Mouse (Mus musculus) forebrain, embryonic 14.5 days (tissue): ENCODE measurements at regions not wholly inside any gene's neighbourhood (a gene's known extent, or its start where the extent isn't known, plus 50 kb on each side); places are given as distances from the start of the nearest gene placed in this dataset.

ENCODE experiments used
- ATAC-seq: fragments of 200-750 bp; cut with Nextera tagmentation; 2 replicates; pipeline ENCODE4 v1.8.0; 2017; ENCODE audit warnings: mild to moderate bottlenecking, moderate library complexity
- DNase-seq: peaks from one replicate; pipeline ENCODE4 v3.0.0-alpha.2; 2015; ENCODE audit warnings: low spot score
- H3K27ac ChIP-seq: fragments of 300-500 bp; sonication (generic); 2 replicates; pipeline ENCODE4 v1.5.1; 2014; ENCODE audit warnings: low read depth, mild to moderate bottlenecking, control low read depth, low read length, moderate library complexity
- H3K27me3 ChIP-seq: fragments of 300-500 bp; sonication (generic); replicated peaks from 2 replicates; pipeline ENCODE4 v1.6.1; 2014; ENCODE audit warnings: low read length, control low read depth, mixed read lengths; ENCODE audit not compliant: control insufficient read depth, insufficient read depth
- H3K36me3 ChIP-seq: fragments of 300-500 bp; sonication (generic); 2 replicates; pipeline ENCODE4 v1.6.1; 2014; ENCODE audit warnings: low read length, control low read depth; ENCODE audit not compliant: control insufficient read depth, insufficient read depth
- H3K4me1 ChIP-seq: fragments of 300-500 bp; sonication (generic); 2 replicates; pipeline ENCODE4 v1.6.1; 2014; ENCODE audit warnings: antibody characterized with exemption, low read length, control low read depth; ENCODE audit not compliant: control insufficient read depth, insufficient read depth
- H3K4me2 ChIP-seq: fragments of 300-500 bp; sonication (generic); 2 replicates; pipeline ENCODE4 v1.6.1; 2014; ENCODE audit warnings: mild to moderate bottlenecking, control low read depth, low read length
- H3K4me3 ChIP-seq: fragments of 300-500 bp; sonication (generic); 2 replicates; pipeline ENCODE4 v1.5.1; 2014; ENCODE audit warnings: low read depth, low read length, control low read depth
- H3K9ac ChIP-seq: fragments of 300-500 bp; sonication (generic); 2 replicates; pipeline ENCODE4 v1.6.1; 2014; ENCODE audit warnings: mild to moderate bottlenecking, low read length, control low read depth, moderate library complexity
- H3K9me3 ChIP-seq: fragments of 300-500 bp; sonication (generic); replicated peaks from 2 replicates; pipeline ENCODE4 v1.6.1; 2016; ENCODE audit warnings: low read length, control low read depth, mixed read lengths; ENCODE audit not compliant: control insufficient read depth
- WGBS: fragments of 180-500 bp; shearing (Covaris S2); extraction: QIAGEN DNeasy Blood & Tissue Kit; methylation state at CpG from one replicate; pipeline ENCODE4 v1.1.7; 2014; 5-methylcytosine and 5-hydroxymethylcytosine counted together

- ATAC-seq (no peak), DNase-seq (no peak)
- 97% methylated on average over 9 of the region's 9 CpGs for WGBS
Observed at GRCm38 (mm10) chr1:184453061-184453460, 279.4 kb downstream of the Hlx start.

GRCm38 (mm10) chr1:184451686-184452085, 280.7 kb downstream of the Hlx start:
- no peaks in the 10 kb centered on the region for H3K36me3 ChIP-seq
- 75% methylated on average over 2 of the region's 2 CpGs for WGBS
- no peak for DNase-seq

More at GRCm38 (mm10) chr1:184453061-184453460, 279.4 kb downstream of the Hlx start:
- Histone ChIP-seq H3K36me3 (no peaks in the 10 kb centered on the region), H3K9me3 (no peaks in the 10 kb centered on the region), H3K27ac (no peak overlapping the region), H3K9ac (no peak overlapping the region), H3K4me1 (no peaks in the 10 kb centered on the region), H3K4me3 (no peak overlapping the region), H3K27me3 (no peaks in the 10 kb centered on the region), H3K4me2 (no peak overlapping the region)

GRCm38 (mm10) chr1:184449007-184449406, 283.4 kb downstream of the Hlx start:
- Histone ChIP-seq H3K27ac (no peak overlapping the region), H3K9ac (no peak overlapping the region), H3K27me3 (no peaks in the 10 kb centered on the region), H3K4me2 (no peak overlapping the region), H3K4me1 (no peaks in the 10 kb centered on the region), H3K36me3 (no peaks in the 10 kb centered on the region), H3K4me3 (no peak overlapping the region), H3K9me3 (no peaks in the 10 kb centered on the region)
- WGBS = 83% methylated on average over 9 of the region's 9 CpGs
- ATAC-seq (no peak), DNase-seq (peak; percentile 16)

More at GRCm38 (mm10) chr1:184451686-184452085, 280.7 kb downstream of the Hlx start:
- H3K27me3 ChIP-seq = no peaks in the 10 kb centered on the region
- H3K27ac ChIP-seq = no peak overlapping the region
- ATAC-seq = no peak
- H3K4me1 ChIP-seq = no peaks in the 10 kb centered on the region
- no peak overlapping the region for H3K4me2 ChIP-seq
- no peak overlapping the region for H3K4me3 ChIP-seq
- H3K9ac ChIP-seq = no peak overlapping the region
- H3K9me3 ChIP-seq = no peaks in the 10 kb centered on the region

GRCm38 (mm10) chr1:184447911-184448310, 284.5 kb downstream of the Hlx start:
- no peak overlapping the region for H3K27ac ChIP-seq
- H3K4me1 ChIP-seq = no peaks in the 10 kb centered on the region
- H3K4me3 ChIP-seq = no peak overlapping the region
- no peak overlapping the region for H3K4me2 ChIP-seq
- H3K9ac ChIP-seq = no peak overlapping the region
- 0 out of 2 replicates have a peak, but pooled peaks cover 3% of the 10 kb centered on the region for H3K27me3 ChIP-seq
- WGBS = 58% methylated on average over 7 of the region's 7 CpGs
- no peaks in the 10 kb centered on the region for H3K36me3 ChIP-seq
- ATAC-seq (no peak), DNase-seq (peak; percentile 53)
- no peaks in the 10 kb centered on the region for H3K9me3 ChIP-seq

GRCm38 (mm10) chr1:184447161-184447667, 285.2 kb downstream of the Hlx start:
- H3K27me3 ChIP-seq = 0 out of 2 replicates have a peak, but pooled peaks cover 3% of the 10 kb centered on the region
- no peaks in the 10 kb centered on the region for H3K4me1 ChIP-seq
- no peak overlapping the region for H3K9ac ChIP-seq
- DNase-seq (no peak), ATAC-seq (no peak)
- no peak overlapping the region for H3K4me3 ChIP-seq
- no peak overlapping the region for H3K4me2 ChIP-seq
- H3K9me3 ChIP-seq = no peaks in the 10 kb centered on the region
- no peak overlapping the region for H3K27ac ChIP-seq
- WGBS = 80% methylated on average over 5 of the region's 5 CpGs
- H3K36me3 ChIP-seq = no peaks in the 10 kb centered on the region

- no peak overlapping the region for H3K27ac ChIP-seq
- no peak overlapping the region for H3K4me2 ChIP-seq
- H3K4me3 ChIP-seq = no peak overlapping the region
- H3K9me3 ChIP-seq = no peaks in the 10 kb centered on the region
- ATAC-seq (no peak), DNase-seq (no peak)
- H3K9ac ChIP-seq = no peak overlapping the region
- WGBS = 89% methylated on average over 10 of the region's 10 CpGs
- no peaks in the 10 kb centered on the region for H3K4me1 ChIP-seq
- 0 out of 2 replicates have a peak, but pooled peaks cover 3% of the 10 kb centered on the region for H3K27me3 ChIP-seq
- H3K36me3 ChIP-seq = no peaks in the 10 kb centered on the region
Observed at GRCm38 (mm10) chr1:184444189-184444588, 288.2 kb downstream of the Hlx start.

GRCm38 (mm10) chr1:184442701-184443100, 289.7 kb downstream of the Hlx start:
- Histone ChIP-seq H3K27ac (no peak overlapping the region), H3K4me1 (no peaks in the 10 kb centered on the region), H3K36me3 (no peaks in the 10 kb centered on the region), H3K9me3 (no peaks in the 10 kb centered on the region), H3K27me3 (0 out of 2 replicates have a peak, but pooled peaks cover 3% of the 10 kb centered on the region), H3K9ac (no peak overlapping the region), H3K4me3 (no peak overlapping the region), H3K4me2 (no peak overlapping the region)
- WGBS = 81% methylated on average over 3 of the region's 3 CpGs
- ATAC-seq (no peak), DNase-seq (no peak)

- Histone ChIP-seq H3K4me1 (no peaks in the 10 kb centered on the region), H3K4me3 (peak overlapping the region; percentile 26), H3K9ac (peak overlapping the region; percentile 43; the same call in 1 of the 2 replicates), H3K27me3 (0 out of 2 replicates have a peak, but pooled peaks cover 3% of the 10 kb centered on the region), H3K36me3 (no peaks in the 10 kb centered on the region), H3K9me3 (no peaks in the 10 kb centered on the region), H3K27ac (no peak overlapping the region), H3K4me2 (peak overlapping the region; percentile 47)
- ATAC-seq (peak; percentile 77), DNase-seq (peak; percentile 65)
- 9% methylated on average over 18 of the region's 18 CpGs for WGBS
Observed at GRCm38 (mm10) chr1:184441005-184441557, 291.3 kb downstream of the Hlx start.

GRCm38 (mm10) chr1:184439506-184439905, 292.9 kb downstream of the Hlx start:
- no peak for DNase-seq
- Histone ChIP-seq H3K4me3 (no peak overlapping the region), H3K36me3 (no peaks in the 10 kb centered on the region), H3K27me3 (0 out of 2 replicates have a peak, but pooled peaks cover 3% of the 10 kb centered on the region), H3K4me2 (no peak overlapping the region), H3K27ac (no peak overlapping the region), H3K9me3 (no peaks in the 10 kb centered on the region), H3K9ac (no peak overlapping the region), H3K4me1 (no peaks in the 10 kb centered on the region)
- WGBS = 79% methylated on average over 3 of the region's 3 CpGs
- no peak for ATAC-seq
